Mouse (Mus musculus) small intestine, adult 2 months (tissue): ENCODE data around the gene Map2k6.

Source experiments
- CTCF ChIP-seq: fragments of 200-500 bp; IDR thresholded peaks from 2 replicates; pipeline ENCODE4 v1.5.1; 2012; ENCODE audit warnings: low read depth, mild to moderate bottlenecking, control low read depth, inconsistent platforms, low read length, moderate library complexity, mixed read lengths; ENCODE audit not compliant: insufficient replicate concordance, insufficient read length; ENCODE audit errors: extremely low read depth
- POLR2A ChIP-seq: fragments of 200-500 bp; IDR thresholded peaks from 2 replicates; pipeline ENCODE4 v1.6.1; 2012; ENCODE audit warnings: low read depth, mild to moderate bottlenecking, control low read depth, inconsistent platforms, low read length, moderate library complexity

GRCm38 (mm10) chr11:110392763-110393162 lies 6.2 kb upstream of the Map2k6 start:
- TF ChIP-seq POLR2A (no peak), CTCF (no peak)
